Mouse (Mus musculus) ES-CJ7 (cell line): ENCODE data around the gene Tmem161a.

Source experiments
- DNase-seq: peaks from one replicate; pipeline ENCODE4 v3.0.0; 2011; ENCODE audit warnings: low read depth, low spot score

The Tmem161a gene

GRCm38 (mm10) chr8:70172043-70172681 is at the start of gene Tmem161a:
Gene Tmem161a, plus strand, starts transcription at chr8:70172356.
- DNase-seq = peak; percentile 98

GRCm38 (mm10) chr8:70122863-70123262 is 49.3 kb upstream of the Tmem161a start:
- peak; percentile 55 for DNase-seq

- no peak for DNase-seq
Observed at GRCm38 (mm10) chr8:70124992-70125391, 47.2 kb upstream of the Tmem161a start.

GRCm38 (mm10) chr8:70128435-70128834 is 43.7 kb upstream of the Tmem161a start:
- no peak for DNase-seq

GRCm38 (mm10) chr8:70129309-70129952 is 42.7 kb upstream of the Tmem161a start:
- peak; percentile 67 for DNase-seq

GRCm38 (mm10) chr8:70130066-70130465 is 42.1 kb upstream of the Tmem161a start:
- peak; percentile 43 for DNase-seq

DNA sequence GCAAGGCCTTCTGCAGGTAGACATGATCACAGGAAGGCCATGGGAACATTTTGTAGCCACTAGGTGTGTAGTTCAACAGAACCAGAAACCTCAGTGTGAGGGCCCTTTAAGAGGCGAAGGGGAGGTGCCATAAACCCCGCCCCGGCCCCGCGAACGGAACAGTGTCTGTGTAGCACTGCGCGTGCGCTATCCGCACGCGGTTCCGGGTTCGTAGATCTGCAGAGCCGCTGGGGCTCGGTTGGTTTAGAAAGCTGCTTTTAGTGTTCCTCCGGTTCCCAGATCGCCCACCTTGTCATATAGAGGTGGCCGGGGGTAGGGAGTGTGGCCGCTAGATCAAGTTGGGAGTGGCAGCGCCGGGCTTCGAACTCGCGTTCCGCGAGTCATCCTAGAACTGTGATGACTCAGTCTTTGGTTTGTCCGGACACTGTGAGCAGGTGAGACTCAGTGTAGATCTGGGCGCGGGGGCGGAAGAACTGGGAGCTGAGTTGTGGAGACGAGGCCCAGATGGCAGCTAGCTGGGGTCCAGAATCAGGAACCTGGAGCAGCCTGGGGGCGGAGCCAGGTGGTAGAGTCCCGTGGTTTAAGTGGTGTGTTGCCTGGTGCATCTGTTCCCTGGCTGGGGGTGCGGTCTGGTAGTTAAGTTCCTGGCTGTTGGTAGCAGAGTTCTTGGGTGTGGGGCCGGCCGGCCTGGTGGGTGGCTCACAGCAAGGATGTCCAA is 40.8 kb upstream of the Tmem161a start, which contains the start of gene Nr2c2ap:
Gene Nr2c2ap, plus strand, starts transcription at position 168 of the 718 bp plus-strand sequence.
- peak; percentile 95 for DNase-seq

DNA sequence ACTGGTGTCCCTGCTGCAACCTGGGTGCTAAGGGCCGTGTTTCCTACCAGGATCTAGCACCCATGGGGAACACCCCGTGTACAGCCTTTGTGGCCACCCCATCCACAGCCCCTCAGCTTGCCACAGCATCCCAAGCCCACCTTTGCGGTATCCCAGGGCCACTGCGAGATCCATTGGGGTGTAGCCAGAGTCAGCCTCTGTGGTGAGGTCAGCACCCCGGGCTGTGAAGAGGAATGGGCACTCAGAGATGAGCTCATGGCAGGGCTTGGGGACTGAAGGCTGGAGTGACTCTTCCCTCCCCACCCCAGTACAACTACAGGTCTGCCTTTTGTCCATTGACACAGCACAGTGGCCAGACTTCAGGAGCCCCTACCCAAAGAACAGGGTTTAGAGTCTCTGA is 38.1 kb upstream of the Tmem161a start:
- no peak for DNase-seq

GRCm38 (mm10) chr8:70134931-70135330 is 37.2 kb upstream of the Tmem161a start:
- DNase-seq = no peak

DNA sequence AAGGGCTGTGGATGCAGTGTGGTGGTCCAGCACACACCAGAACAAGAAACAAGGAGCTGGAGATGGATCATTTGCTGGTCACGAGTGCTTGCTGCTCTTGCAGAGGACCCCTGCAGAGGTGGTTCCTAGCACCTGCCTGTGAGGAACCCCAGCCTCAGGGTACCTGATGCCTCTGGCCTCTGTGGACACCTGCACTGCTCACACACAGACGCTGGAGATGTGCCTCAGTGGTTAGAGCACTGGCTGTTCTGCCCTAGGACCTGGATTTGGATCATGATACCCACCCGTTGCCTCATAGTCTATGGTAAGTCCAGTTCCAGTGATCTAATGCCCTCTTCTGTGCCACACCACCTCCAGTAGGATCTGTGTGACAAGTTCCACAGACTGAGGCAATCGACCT is 35.6 kb upstream of the Tmem161a start:
- DNase-seq = no peak

DNA sequence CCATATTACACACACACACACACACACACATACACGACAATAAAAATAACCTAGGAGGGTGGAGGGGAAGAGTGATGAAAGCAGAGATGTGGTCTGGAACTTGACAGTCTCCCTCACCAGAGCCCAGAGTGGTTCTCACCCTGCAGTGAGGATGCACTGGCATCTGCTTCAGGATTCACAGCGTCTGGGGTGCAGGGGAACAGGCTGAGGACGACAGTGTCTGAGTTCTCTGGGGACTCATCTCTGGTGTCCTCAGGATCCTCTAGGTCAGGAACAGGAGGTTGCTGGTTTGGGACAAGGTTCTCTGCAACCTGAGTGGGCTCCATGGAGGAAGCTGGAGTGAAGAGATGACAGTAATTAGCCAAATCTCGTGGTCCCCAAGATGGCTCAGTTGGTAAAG is 34.3 kb upstream of the Tmem161a start:
- DNase-seq = no peak

DNA sequence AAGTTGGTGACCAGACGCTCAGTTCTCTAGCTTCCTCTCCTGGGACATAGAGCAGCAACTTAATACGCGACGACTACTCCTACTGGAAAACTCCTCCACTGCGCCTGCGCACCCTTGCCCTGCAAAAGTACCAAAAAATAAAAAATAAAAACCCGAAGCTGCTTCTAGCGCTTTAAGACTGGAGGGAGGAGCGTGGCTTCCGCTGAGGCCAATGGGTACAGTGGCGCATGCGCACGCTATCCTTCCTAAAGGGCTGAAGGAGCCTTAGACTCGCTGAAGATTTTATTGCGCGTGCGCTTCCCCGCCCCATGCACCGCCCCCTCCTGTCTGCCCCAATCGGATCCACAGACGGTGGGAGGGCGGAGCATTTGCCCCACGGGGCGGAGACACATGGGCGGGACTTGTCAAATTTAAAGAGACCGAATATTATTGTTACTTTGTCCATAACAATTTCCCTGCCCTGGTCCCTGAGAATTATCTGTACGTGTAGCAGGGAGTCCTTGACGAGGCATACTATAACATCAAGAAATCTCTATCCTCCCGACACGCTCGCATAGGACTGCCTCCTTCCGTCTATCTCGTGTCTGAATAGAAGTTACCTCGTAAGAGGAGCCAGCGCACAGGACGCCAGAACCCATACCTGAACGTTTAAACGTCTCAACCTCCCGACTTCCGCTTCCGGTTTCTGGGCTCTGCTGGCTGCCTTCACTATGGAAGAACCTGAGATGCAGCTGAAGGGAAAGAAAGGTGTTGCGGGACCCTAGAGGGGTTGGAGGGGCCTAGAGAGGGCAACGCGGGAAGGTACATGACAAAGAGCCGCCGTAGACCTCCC is 32.9 kb upstream of the Tmem161a start, which contains the start of the genes Rfxank, Borcs8 and Mef2b:
Gene Rfxank, minus strand, starts transcription at position 129 of the 832 bp plus-strand sequence.
Gene Borcs8, plus strand, starts transcription at position 474 of the 832 bp plus-strand sequence.
Gene Mef2b, plus strand, starts transcription at position 686 of the 832 bp plus-strand sequence.
- DNase-seq = peak; percentile 100

DNA sequence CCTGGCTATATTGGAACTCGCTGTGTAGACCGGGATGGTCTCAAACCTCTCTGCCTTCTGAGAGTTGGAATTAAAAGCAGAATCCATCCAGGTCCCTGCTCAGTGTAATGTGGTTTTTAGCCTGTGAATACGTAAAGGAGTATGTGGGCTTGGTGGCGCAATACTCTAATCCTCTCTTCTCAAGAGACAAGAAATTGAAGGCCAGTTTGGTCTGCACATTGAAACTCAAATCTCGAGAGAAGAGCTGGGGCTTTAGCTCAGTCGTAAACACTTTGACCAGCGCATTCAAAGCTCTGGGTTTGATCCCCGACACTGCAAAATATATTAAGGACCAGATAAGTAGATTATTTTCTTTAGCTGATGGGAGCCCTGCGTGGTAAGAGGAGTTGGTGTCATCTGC is 32.2 kb upstream of the Tmem161a start:
- no peak for DNase-seq

DNA sequence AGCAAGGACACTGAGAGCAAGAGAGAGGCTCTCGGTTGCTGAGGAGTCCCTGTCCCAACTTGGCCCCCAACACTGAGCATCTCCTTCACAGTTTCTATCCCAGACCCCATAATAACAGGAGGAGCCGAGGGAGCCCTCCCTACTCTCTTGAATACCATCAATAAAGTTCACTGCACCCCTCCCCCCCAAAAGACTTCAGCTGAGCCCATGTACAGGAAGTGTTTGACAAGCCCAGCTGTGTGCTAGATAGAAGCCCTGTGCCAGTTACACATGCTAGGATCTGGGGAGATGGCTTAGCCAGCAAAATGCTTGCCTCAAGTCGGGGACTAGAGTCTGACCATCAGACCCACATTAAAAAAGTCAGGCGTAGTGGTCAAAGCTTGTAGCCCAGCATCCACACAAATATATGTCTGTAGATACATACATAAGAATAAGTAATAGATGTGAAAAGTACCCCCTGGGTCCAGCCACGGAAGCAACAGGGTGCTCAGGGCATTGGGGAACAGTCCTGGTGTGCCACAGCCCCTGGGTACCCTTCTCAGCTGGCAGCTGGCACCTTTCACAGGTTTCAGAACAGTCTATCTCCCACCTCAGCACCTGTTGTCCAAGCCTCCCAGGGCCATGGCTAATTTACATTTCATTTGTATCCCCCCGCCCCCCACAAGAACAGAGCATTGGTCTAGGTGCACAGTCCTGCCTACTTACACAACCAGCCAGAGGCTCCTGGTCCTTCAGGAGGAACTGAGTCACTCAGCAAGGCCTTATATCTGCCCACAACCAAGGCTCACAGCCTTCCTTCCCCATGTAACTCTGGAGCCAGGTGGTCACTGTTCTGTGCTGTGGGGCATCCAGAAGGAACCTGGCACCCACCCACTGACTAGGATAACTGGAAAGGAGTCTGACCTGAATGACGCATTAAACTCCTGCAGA is 24.2 kb upstream of the Tmem161a start:
- DNase-seq = no peak

DNA sequence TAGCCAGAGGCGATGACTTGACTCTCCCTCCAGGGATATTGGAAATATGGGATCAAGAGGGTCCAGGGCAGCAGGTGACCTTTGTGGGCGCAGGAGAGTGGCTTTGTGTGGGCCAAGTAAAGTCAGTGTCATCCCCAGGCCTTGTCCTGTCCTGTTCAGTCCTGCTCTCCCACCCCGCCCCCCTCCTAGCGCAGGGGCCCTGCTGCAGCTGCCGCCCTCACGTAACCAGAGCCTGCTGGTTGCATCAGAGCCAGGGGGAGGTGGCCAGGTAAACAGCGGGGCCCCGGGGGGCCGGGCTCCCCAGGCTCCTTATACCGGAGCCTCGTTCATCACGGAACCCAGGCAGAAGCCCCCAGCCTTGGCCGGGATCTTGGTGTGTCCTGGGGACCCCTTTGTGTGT is 22.0 kb upstream of the Tmem161a start:
- DNase-seq = no peak

- DNase-seq = peak; percentile 93
Observed at GRCm38 (mm10) chr8:70152537-70153257, 19.5 kb upstream of the Tmem161a start.

DNA sequence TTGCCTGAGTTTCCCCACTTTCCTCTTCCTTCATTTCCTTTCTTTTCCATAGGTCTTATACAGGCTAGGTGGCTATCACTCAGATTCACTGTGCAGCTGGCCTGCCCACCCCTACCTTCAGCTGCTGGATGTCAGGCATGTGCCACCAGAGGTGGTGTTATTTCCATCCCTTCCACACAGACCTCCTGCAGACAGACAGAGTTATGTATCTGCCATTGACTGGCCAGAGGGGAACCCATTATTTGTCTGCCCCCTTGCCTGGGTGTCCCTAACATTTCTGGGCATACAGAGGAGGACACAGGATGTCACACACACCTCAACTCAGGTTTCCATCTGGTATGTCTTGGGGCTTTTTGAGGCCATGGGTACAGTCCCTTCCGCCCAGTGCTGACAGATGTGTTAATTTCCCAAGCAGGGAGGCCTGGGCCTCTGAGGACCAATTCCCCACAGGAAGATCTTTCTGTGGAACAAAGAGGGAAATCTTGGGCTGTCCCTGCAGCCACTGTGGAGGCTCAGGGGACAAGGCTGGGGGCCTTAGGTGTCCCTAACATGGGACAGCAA is 14.8 kb upstream of the Tmem161a start:
- no peak for DNase-seq

- DNase-seq = peak; percentile 90
Observed at GRCm38 (mm10) chr8:70158069-70158853, 13.9 kb upstream of the Tmem161a start.

DNA sequence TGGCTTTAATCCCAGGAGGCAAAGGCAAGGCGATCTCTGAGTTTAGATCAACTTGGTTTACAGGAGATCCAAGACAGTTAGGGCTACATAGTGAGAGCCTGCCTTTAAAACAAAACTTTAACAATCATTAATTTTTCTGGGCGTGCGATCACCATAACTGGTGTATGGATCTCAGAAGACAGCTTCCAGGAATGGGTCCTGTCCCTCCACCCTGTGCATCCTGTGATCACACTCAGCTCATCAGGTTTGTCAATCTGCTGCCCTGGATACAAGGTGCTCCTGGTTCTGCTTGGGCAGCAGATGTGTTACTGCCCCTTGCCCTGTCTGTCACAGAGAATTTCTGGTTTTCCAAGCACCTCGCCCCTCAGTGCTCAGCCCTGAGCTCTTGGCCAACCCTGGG is 12.9 kb upstream of the Tmem161a start:
- no peak for DNase-seq
